Mouse (Mus musculus) splenic B cell, adult 2 months (primary cell): ENCODE results near the gene Gm3149.
"Not testable (repeated sequence)": the region's sequence is repeated elsewhere in the genome, so short reads cannot be mapped to it uniquely, and the experiment has no call there.

Source experiments
- DNase-seq: peaks from one replicate; pipeline ENCODE4 v3.0.0-alpha.2; 2011; ENCODE audit warnings: low read depth, low spot score
- H3K27me3 ChIP-seq: 2 replicates; pipeline ENCODE4 v1.6.1; 2012; ENCODE audit warnings: mild to moderate bottlenecking, low read length, moderate library complexity, mixed read lengths; ENCODE audit not compliant: control insufficient read depth, poor library complexity, insufficient read depth, severe bottlenecking
- H3K36me3 ChIP-seq: 2 replicates; pipeline ENCODE4 v1.6.1; 2012; ENCODE audit warnings: mild to moderate bottlenecking, low read length, moderate library complexity, mixed read lengths; ENCODE audit not compliant: control insufficient read depth, poor library complexity, insufficient read depth, severe bottlenecking

Gm3149 gene

DNA sequence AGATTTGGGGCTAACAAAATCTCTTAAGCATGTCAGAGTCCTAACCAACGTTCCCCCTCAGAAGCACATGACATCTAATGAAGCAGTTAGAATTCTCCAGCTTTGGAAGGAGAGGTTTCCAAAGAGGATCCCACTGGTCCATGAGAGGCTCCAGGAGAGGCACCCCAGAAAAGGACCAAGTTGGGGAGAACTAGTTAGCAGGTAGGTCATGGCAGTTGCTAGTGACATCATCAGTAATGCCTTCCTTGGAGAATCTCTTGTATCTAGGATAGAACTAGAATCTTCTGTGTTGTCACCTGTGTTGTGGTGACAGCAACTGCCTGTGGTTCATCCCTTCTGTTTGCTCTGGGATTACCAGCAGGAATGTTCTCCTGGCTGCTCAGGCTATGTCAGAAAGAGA lies at the start of gene Gm3149:
Gene Gm3149, plus strand, starts transcription at position 301 of the 400 bp plus-strand sequence.
- not testable (repeated sequence) for H3K27me3 ChIP-seq, DNase-seq, H3K36me3 ChIP-seq

DNA sequence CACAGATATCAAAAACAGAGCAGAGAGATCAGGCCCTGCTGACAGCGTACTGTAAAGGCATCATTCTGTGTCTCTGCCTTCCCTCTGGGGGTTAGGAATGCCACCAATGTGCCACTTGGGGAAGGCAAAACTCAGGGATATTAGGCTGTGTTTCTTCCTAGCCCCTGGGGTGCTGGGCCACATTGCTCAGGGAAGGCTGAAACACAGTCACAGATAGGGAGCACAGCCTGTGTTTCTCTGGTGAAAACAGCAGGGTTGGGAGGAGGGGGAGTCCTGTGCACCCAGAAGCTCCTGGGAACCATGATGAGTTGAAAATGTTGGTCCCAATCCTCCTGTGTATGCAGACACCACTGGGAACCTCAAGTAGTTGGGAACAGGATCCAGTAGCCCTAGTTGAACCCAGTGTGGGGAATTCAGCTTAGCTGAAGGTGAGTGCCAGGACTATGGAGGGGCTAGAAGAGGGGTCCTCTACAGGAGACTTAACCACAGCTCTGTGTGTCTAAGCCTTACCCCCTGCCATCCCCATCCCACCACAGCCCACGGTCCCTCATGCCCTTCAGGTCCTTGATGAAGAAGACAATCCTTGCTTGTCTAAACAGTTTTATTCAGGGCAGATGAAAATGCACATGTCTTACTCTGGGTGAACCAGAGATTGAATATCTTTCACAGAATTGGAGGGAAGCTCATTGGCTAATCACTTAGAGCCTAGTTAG lies 47.7 kb upstream of the Gm3149 start:
- H3K36me3 ChIP-seq, H3K27me3 ChIP-seq, DNase-seq: not testable (repeated sequence)

DNA sequence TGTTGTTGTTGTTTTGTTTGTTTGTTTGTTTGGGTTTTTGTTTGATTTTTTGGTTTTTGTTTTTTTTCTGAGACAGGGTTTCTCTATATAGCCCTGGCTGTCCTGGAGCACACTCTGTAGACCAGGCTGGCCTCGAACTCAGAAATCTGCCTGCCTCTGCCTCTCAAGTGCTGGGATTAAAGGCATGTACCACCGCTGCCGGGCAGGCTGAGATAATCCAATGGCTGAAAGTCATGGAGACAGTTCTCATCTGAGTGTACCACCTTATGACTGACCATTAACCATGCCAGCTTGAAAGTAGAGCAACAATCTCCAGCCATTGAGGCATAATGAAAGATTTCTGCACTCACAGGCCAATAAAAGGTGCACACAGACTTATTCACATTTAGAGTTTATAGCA lies 37.3 kb upstream of the Gm3149 start:
- not testable (repeated sequence) for H3K27me3 ChIP-seq, DNase-seq, H3K36me3 ChIP-seq

DNA sequence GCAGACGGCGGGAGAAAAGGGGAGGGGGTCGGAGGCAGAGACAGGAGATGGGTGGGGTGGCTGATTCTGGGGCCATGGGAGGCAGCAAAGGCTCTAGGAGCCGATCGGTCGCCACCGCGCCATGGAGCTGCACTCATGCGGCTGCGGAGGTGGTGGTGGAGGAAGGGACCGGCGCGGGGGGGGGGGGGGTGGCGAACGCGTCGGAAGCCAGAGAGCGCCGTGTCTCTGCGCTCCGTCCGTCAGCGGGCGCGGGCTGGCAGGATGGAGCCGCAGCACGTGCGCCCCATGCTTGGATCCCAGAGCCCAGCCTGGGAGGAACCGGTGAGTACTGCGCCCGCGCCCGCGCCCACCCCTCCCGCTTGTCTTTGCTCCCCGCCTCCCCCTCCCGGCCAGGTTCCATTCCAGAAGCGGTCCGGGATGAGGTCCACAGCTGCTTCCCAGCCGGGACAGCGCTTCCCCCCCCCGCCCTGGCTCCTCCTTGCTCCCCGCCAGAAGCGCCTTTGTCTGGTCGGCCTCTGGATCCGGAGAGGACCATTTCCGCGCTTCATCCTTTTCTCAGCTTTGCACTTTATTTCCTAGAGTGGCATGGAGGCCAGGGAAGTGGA lies 17.5 kb downstream of the Gm3149 start, which contains the start of gene 2610042L04Rik:
Gene 2610042L04Rik, plus strand, starts transcription at position 288 of the 605 bp plus-strand sequence.
- not testable (repeated sequence) for H3K36me3 ChIP-seq, H3K27me3 ChIP-seq, DNase-seq

DNA sequence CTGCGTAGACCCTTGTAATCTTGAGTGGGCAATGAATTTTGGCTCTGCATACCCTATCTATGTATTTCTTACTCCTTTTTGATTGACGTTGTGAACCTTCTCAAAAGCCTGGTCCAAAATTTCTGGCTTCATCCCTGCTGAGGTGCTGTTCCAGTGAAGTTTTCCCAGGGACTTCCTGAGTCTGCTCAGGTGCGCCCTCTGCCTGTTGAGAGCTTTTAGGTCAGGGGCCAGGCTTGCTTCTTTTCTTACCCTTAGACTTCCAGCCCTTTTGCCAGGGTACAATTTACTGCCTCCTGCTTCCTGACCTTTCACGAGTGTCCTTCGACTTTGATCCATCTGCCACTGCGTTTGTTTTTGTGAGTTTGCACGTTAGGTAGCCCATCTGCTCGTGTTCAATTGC lies 18.4 kb downstream of the Gm3149 start:
- H3K27me3 ChIP-seq, DNase-seq, H3K36me3 ChIP-seq: not testable (repeated sequence)

DNA sequence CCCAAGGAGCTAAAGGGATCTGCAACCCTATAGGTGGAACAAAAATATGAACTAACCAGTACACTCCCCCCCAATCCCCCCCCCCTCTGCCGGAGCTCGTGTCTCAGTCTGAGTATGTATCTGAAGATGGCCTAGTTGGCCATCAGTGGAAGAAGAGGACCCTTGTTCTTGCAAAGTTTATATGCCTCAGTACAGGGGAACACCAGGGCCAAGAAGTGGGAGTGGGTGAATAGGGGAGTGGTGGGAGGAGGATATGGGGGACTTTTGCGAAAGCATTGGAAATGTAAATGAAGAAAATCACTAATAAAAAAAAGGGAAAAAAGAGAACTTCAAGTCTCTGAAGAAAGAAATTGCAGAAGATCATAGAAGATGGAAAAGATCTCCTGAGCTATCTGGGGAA lies 51.9 kb downstream of the Gm3149 start:
- not testable (repeated sequence) for H3K36me3 ChIP-seq, DNase-seq, H3K27me3 ChIP-seq

DNA sequence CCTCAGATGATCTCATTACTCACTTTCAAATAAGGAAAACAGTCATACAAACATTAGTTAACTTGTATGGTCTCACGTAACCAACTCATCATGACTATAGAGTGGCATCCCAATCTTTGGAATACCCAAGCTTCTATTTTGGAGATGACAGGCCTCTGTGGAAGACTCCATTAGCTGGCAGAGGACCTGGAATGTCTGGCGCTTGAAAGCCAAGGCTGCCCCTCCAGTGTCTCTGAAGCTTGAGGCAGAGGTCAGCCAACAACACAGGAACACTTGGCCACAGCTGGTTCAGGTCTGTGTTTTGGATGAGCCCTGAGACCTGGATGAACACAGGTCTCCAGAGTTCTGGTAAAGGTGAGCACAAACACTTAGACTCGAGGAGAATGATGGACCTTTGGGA lies 52.6 kb downstream of the Gm3149 start:
- DNase-seq, H3K36me3 ChIP-seq, H3K27me3 ChIP-seq: not testable (repeated sequence)
